ENCODE assay signal across 24 mouse cellular contexts in the genomic region with DNA sequence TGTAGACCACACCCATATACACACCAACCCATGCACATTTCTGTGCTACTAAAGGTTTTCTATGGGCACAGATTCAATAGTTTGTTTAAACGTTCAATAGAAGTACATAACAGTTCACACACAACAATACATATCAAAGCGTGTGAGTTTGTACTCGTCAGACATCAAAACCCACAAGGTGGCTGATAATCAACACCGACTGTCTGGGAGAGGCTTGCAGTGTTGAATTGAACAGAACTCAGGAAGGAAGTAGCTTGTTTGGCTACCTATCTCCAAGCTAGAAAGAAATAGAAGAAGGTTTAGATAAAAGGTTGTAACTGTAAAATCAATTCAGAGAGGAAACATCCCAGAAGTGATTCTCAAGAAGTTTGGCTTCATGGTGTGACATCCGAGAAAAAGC.
A peak's percentile ranks its signal among the peaks of the same experiment; 100 is the strongest.
DNase-seq lines count a peak whose midpoint lies in the region; ATAC-seq lines count a peak whose summit lies in the region.
"Had no signal": no experiment of that assay in that cellular context is flagged by ENCODE, and none has a peak within 500 bp of the region (broad histone marks: within the 10 kb centered on the region; RNA-seq: fewer than 3 reads in every experiment).

No protein-coding gene starts in this region.

- peak; percentile 32 for DNase-seq in thymus, postnatal 0 days (ENCODE audit: low spot score)
- DNase-seq in thymus, adult 18-20 months = no peak
- peak; percentile 80 for DNase-seq in naive thymus-derived CD4-positive, alpha-beta T cell, adult 2 months (ENCODE audit: low read depth)
- no peak for DNase-seq in adrenal gland, adult (ENCODE audit: inconsistent age in 2 of 2, low spot score in 1 of 2)
- no peak for DNase-seq in frontal cortex, postnatal 25 days (ENCODE audit: low spot score in 2 of 2)
- DNase-seq: adrenal gland, adult 2 months; adrenal gland, postnatal 36 days; cerebellum, adult 18-20 months; cerebellum, postnatal 14 days; forebrain, postnatal 0 days; gastrocnemius, postnatal 14 days; heart, postnatal 36 days; kidney, adult 11 months; kidney, postnatal 14 days; liver; lung, adult 2 months; lung, postnatal 10 days; right cerebral cortex, adult 18-20 months; spleen, adult 18-20 months; thymus, postnatal 25 days had no signal

- peak; percentile 72 for ATAC-seq in activated CD4-positive, CD25-positive, alpha-beta regulatory T cell, adult 4 months
- no peak for ATAC-seq in megakaryocyte, adult 5-6 weeks (ENCODE audit: poor library complexity, severe bottlenecking)
- ATAC-seq: forebrain, postnatal 0 days; midbrain, embryonic 16.5 days; Patski had no signal

Comparison
In these comparisons a context has a peak if more than half of its experiments do, and no peak if none do; other contexts are left out.
1. DNase-seq: peak in thymus, postnatal 0 days (single experiment) and naive thymus-derived CD4-positive, alpha-beta T cell, adult 2 months (single experiment); none in thymus, adult 18-20 months (0 of 2), adrenal gland, adult (0 of 2) and frontal cortex, postnatal 25 days (0 of 2).